Mouse (Mus musculus) hindbrain, embryonic 16.5 days (tissue): Measurements from ENCODE around the gene Gm49027. TPM values are rescaled to one million over a fixed set of nuclear protein-coding genes. Genes with fewer than 3 reads are reported as not detected.
A peak's percentile ranks its signal among the peaks of the same experiment; 100 is the strongest.

Experiments used
- ATAC-seq: fragments of 200-750 bp; cut with Nextera tagmentation; 2 replicates; pipeline ENCODE4 v1.8.0; 2017; ENCODE audit warnings: moderate TSS enrichment, moderate library complexity
- H3K27ac ChIP-seq: fragments of 300-500 bp; sonication (generic); 2 replicates; pipeline ENCODE4 v1.5.1; 2014; ENCODE audit warnings: low read depth, mild to moderate bottlenecking, control low read depth, low read length, moderate library complexity
- H3K27me3 ChIP-seq: fragments of 300-500 bp; sonication (generic); replicated peaks from 2 replicates; pipeline ENCODE4 v1.6.1; 2014; ENCODE audit warnings: low read length; ENCODE audit not compliant: control insufficient read depth, insufficient read depth
- H3K36me3 ChIP-seq: fragments of 300-500 bp; sonication (generic); 2 replicates; pipeline ENCODE4 v1.6.1; 2014; ENCODE audit warnings: mild to moderate bottlenecking, low read length, moderate library complexity, mixed read lengths; ENCODE audit not compliant: control insufficient read depth, insufficient read depth
- H3K4me1 ChIP-seq: fragments of 300-500 bp; sonication (generic); 2 replicates; pipeline ENCODE4 v1.6.1; 2014; ENCODE audit warnings: low read depth, low read length; ENCODE audit not compliant: control insufficient read depth, insufficient read depth
- H3K4me2 ChIP-seq: fragments of 300-500 bp; sonication (generic); 2 replicates; pipeline ENCODE4 v1.6.1; 2014; ENCODE audit warnings: mild to moderate bottlenecking, low read length, control low read depth, moderate library complexity
- H3K4me3 ChIP-seq: fragments of 300-500 bp; sonication (generic); 2 replicates; pipeline ENCODE4 v1.5.1; 2014; ENCODE audit warnings: mild to moderate bottlenecking, low read length, control low read depth, moderate library complexity
- H3K9ac ChIP-seq: fragments of 300-500 bp; sonication (generic); 2 replicates; pipeline ENCODE4 v1.6.1; 2014; ENCODE audit warnings: low read depth, mild to moderate bottlenecking, control low read depth, low read length, moderate library complexity
- H3K9me3 ChIP-seq: fragments of 300-500 bp; sonication (generic); 2 replicates; pipeline ENCODE4 v1.6.1; 2014; ENCODE audit warnings: mild to moderate bottlenecking, low read length, moderate library complexity; ENCODE audit not compliant: control insufficient read depth
- WGBS: fragments of 180-500 bp; shearing (Covaris S2); extraction: QIAGEN DNeasy Blood & Tissue Kit; methylation state at CpG from one replicate; pipeline ENCODE4 v1.1.7; 2014; 5-methylcytosine and 5-hydroxymethylcytosine counted together
- polyA plus RNA-seq: library from polyadenylated mRNA; unstranded; fragments of >200 nt; fragmentation: Nextera tagmentation; extraction: Ambion mirVana; gene quantifications from 2 replicates; pipeline ENCODE4 v1.2.1, GENCODE M21; 2015

Gene Gm49027
- polyA plus RNA-seq, 1 experiment from 2014 or later, result 1.6 TPM

DNA sequence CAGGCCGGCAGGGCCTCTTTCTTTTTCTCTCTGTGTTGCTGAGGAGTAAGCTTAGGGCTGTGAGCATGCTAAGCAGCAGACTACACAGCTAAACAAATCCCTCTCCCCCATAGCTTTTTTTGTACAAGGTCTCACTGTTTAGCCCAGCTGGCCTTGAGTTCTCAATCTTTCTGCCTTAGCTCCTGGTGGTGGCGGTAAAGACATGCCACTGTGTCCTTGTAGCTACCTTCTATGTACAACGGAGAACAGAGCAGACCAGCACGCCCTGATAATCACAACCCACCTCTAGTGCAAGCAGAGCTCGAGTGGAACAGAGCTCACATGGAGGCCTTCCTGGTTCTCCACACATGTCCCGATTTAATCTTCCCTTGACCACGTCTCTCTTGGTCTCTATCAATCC lies 3.4 kb upstream of the Gm49027 start:
- H3K27ac ChIP-seq, result no peak overlapping the region
- no peaks in the 10 kb centered on the region for H3K27me3 ChIP-seq
- H3K9ac ChIP-seq, result no peak overlapping the region
- no peak overlapping the region for H3K4me3 ChIP-seq
- H3K36me3 ChIP-seq, result peaks cover 36% of the 10 kb centered on the region
- 81% methylated on average over 7 of the region's 7 CpGs for WGBS
- peaks cover 5% of the 10 kb centered on the region for H3K4me1 ChIP-seq
- no peak for ATAC-seq
- no peaks in the 10 kb centered on the region for H3K9me3 ChIP-seq
- H3K4me2 ChIP-seq, result no peak overlapping the region

GRCm38 (mm10) chr5:123525916-123526495 lies 718 bp upstream of the Gm49027 start:
- no peaks in the 10 kb centered on the region for H3K27me3 ChIP-seq
- H3K9me3 ChIP-seq, result no peaks in the 10 kb centered on the region
- no peak overlapping the region for H3K9ac ChIP-seq
- H3K27ac ChIP-seq, result no peak overlapping the region
- no peak overlapping the region for H3K4me3 ChIP-seq
- H3K4me2 ChIP-seq, result no peak overlapping the region
- peaks cover 14% of the 10 kb centered on the region for H3K36me3 ChIP-seq
- 94% methylated on average over 9 of the region's 9 CpGs for WGBS
- ATAC-seq, result no peak
- peaks cover 15% of the 10 kb centered on the region for H3K4me1 ChIP-seq

GRCm38 (mm10) chr5:123524393-123524750 lies 916 bp downstream of the Gm49027 start:
- 0% methylated on average over 13 of the region's 27 CpGs for WGBS
- H3K27ac ChIP-seq, result peak overlapping the region; percentile 73
- peak overlapping the region; percentile 74 for H3K9ac ChIP-seq
- H3K9me3 ChIP-seq, result no peaks in the 10 kb centered on the region
- H3K4me3 ChIP-seq, result peak overlapping the region; percentile 87
- no peaks in the 10 kb centered on the region; the same call in 1 of the 2 replicates for H3K36me3 ChIP-seq
- peaks cover 15% of the 10 kb centered on the region for H3K4me1 ChIP-seq
- peak; percentile 89 for ATAC-seq
- H3K27me3 ChIP-seq, result no peaks in the 10 kb centered on the region
- peak overlapping the region; percentile 75 for H3K4me2 ChIP-seq

DNA sequence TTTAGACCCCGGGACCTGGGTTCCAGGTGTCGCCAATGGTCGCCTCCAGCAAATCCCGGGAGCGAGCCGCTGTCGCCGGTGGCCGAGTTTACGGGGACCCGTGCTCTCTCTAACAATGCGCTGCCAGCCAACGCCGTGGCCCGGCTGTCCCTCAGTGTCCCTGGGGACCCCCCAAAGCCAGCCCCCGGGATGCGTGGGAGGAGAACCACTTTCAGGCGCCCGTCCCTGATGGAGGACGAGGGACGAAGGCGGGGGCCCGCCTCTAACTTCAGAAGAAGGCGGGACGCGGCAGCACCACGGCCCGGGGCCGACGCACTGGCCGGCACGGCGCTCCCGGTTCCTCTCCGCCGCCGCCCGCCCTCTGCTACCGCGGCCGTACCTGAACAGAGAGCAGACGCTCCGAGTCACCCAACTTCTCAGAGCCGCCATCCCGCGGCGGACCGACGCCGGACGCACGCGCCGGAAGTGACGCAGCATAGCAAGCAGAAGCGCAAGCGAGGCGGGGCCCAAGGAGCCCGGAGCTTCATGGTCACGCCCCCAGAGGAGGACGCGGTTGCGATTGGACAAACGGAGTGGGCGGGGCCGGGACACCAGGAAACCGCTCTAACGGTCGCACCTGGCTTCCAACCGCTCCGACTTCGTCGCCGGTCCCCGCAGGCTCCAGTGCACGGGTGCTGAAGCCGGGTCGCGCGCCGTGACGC lies 1.4 kb downstream of the Gm49027 start, which contains the start of gene Diablo:
Gene Diablo, minus strand, starts transcription at position 485 of the 701 bp plus-strand sequence.
- H3K36me3 ChIP-seq, result no peaks in the 10 kb centered on the region
- peak within 1 kb of the TSS; percentile 81 for H3K9ac ChIP-seq
- peak within 1 kb of the TSS; percentile 95 for H3K4me2 ChIP-seq
- under 1% methylated on average over 65 of the region's 82 CpGs for WGBS
- peak; percentile 98 for ATAC-seq
- H3K4me3 ChIP-seq, result peak within 1 kb of the TSS; percentile 87
- no peaks in the 10 kb centered on the region for H3K27me3 ChIP-seq
- no peaks in the 10 kb centered on the region for H3K9me3 ChIP-seq
- peak within 1 kb of the TSS; percentile 73 for H3K27ac ChIP-seq
- peaks cover 15% of the 10 kb centered on the region for H3K4me1 ChIP-seq

DNA sequence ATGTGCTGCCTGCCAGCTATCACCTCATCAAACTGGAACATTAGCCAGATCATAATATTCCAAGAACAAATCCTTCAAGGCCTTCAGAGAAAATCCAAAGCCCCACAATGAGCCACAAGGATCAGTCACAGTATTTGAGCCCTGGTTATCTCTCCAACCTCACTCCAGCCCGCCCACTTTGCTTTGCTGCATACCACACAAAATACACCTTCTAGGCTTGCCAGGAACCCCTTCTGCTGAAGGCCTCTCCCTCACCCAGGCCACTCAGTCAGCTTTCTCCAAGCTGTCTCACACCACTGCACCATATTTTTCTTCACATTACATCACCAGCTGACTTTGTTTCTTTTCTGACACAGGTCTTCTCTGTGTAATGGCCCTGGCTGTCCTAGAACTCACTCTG lies 3.1 kb downstream of the Gm49027 start:
- ATAC-seq, result no peak
- WGBS, result 84% methylated on average over 1 of the region's 1 CpGs
- Histone ChIP-seq H3K9me3 (no peaks in the 10 kb centered on the region), H3K4me1 (peaks cover 15% of the 10 kb centered on the region), H3K9ac (no peak overlapping the region), H3K4me2 (no peak overlapping the region), H3K27me3 (no peaks in the 10 kb centered on the region), H3K4me3 (no peak overlapping the region), H3K27ac (no peak overlapping the region), H3K36me3 (no peaks in the 10 kb centered on the region)

GRCm38 (mm10) chr5:123521621-123522020 lies 3.7 kb downstream of the Gm49027 start:
- no peak overlapping the region for H3K9ac ChIP-seq
- no peaks in the 10 kb centered on the region for H3K27me3 ChIP-seq
- no peak overlapping the region for H3K4me3 ChIP-seq
- no peak for ATAC-seq
- WGBS, result 90% methylated on average over 1 of the region's 1 CpGs
- no peak overlapping the region for H3K27ac ChIP-seq
- H3K36me3 ChIP-seq, result no peaks in the 10 kb centered on the region
- H3K4me2 ChIP-seq, result no peak overlapping the region
- peaks cover 15% of the 10 kb centered on the region for H3K4me1 ChIP-seq
- no peaks in the 10 kb centered on the region for H3K9me3 ChIP-seq

DNA sequence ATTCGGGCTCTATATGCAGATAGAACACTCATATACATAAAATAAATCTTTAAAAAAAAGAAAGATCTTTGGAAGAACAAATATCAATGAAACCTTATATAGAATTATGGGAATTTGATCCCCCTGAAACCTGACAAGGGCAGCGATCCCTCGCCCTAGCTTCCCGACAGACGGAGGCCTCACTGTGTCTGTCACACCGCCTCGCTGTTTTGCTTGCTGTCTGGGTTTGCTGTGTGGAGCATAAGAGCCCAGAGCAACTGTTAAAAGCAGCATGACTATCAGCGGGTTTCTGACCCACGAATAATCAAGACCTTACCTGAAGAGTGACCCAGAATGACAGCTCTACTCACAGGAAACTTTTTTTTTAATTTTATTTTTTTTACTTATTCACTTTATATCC lies 4.6 kb downstream of the Gm49027 start:
- peaks cover 15% of the 10 kb centered on the region for H3K4me1 ChIP-seq
- H3K36me3 ChIP-seq, result peaks cover 8% of the 10 kb centered on the region
- WGBS, result 90% methylated on average over 9 of the region's 9 CpGs
- no peak overlapping the region for H3K4me2 ChIP-seq
- H3K4me3 ChIP-seq, result no peak overlapping the region
- no peak overlapping the region for H3K9ac ChIP-seq
- no peak overlapping the region for H3K27ac ChIP-seq
- no peaks in the 10 kb centered on the region for H3K9me3 ChIP-seq
- H3K27me3 ChIP-seq, result no peaks in the 10 kb centered on the region
- ATAC-seq, result no peak

DNA sequence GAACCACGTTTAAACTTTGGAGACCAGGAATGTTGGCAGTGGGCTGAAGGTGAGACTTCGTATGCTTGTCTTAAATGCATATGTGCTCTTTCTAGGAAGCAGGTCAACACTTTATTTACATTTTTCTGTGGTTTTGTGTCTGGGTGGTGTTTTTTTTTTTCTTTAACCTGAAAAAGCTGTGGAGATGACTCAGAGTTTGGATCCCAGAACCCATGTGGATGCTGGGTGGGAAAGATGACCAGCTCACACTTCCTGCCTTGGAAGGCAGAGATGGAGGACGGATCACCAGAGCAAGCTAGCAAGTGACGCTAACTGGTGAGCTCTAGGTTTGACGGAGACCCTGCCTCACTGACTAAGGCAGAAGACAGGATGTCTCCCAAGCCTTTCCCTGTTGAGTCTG lies 10.4 kb downstream of the Gm49027 start:
- Histone ChIP-seq H3K27ac (no peak overlapping the region), H3K9me3 (no peaks in the 10 kb centered on the region), H3K9ac (no peak overlapping the region), H3K4me2 (no peak overlapping the region), H3K36me3 (peaks cover 8% of the 10 kb centered on the region), H3K4me3 (no peak overlapping the region), H3K27me3 (no peaks in the 10 kb centered on the region), H3K4me1 (no peaks in the 10 kb centered on the region)
- WGBS, result 86% methylated on average over 5 of the region's 5 CpGs
- no peak for ATAC-seq

- no peak for ATAC-seq
- Histone ChIP-seq H3K27ac (no peak overlapping the region), H3K36me3 (peaks cover 8% of the 10 kb centered on the region), H3K9ac (no peak overlapping the region), H3K4me3 (no peak overlapping the region), H3K4me1 (peaks cover 2% of the 10 kb centered on the region; the same call in 1 of the 2 replicates), H3K9me3 (no peaks in the 10 kb centered on the region), H3K4me2 (no peak overlapping the region), H3K27me3 (no peaks in the 10 kb centered on the region)
- 87% methylated on average over 3 of the region's 3 CpGs for WGBS
Measured at GRCm38 (mm10) chr5:123512102-123512501, 13.2 kb downstream of the Gm49027 start.
